8 mouse cellular contexts compared by ENCODE assay signal in the genomic region with DNA sequence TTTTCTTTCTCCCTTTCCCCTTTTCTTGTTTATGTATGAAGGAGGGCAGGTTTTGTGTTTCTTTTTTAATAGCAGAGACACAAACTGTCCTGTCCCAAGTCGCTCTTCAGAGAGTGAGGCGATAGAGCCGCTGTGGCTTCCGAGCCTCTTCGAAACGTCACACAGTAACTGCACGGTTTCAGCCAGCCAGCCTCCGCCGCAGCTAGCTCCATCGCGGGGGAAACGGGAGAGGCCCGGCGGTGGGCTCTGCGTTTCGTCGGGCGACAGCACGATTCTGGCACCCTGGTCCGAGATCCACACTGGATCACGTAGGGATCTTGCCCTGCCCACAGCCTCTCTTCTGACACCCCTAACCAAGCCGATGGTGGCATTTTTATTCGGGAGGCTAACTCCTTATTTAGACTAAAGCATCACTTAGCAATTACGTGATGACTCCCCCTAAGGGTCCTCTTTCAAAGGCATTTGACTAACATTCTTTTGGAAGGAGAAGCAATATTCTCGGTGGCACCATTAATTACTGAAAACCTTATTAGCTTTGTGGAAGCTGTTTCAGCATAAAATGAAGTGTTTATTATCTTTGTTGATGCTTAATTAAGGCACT. TPM values are rescaled to one million over a fixed set of nuclear protein-coding genes. Genes with fewer than 3 reads are reported as not detected.
DNase-seq lines count a peak whose midpoint lies in the region; ATAC-seq and TF ChIP-seq lines count a peak whose summit lies in the region.

No protein-coding gene starts in this region.

- H3K27me3 ChIP-seq in Patski, result no peaks in the 10 kb centered on the region
- H3K27me3 ChIP-seq in forebrain, embryonic 16.5 days (replicated peaks; ENCODE audit: control insufficient read depth, insufficient read depth, low read length), result no peaks in the 10 kb centered on the region
- no peaks in the 10 kb centered on the region for H3K27me3 ChIP-seq in hindbrain, embryonic 16.5 days (replicated peaks; ENCODE audit: control insufficient read depth, insufficient read depth, low read length)
- peaks cover 7% of the 10 kb centered on the region for H3K27me3 ChIP-seq in megakaryocyte, embryonic 14.5 days (replicated peaks)

- CTCF ChIA-PET in Patski (lab: Charles Lee), result no interaction called here

- peak overlapping the region; percentile 77 for H3K4me3 ChIP-seq in forebrain, embryonic 16.5 days (replicated peaks; ENCODE audit: low read length)
- H3K4me3 ChIP-seq in hindbrain, embryonic 16.5 days (ENCODE audit: low read length), result peak overlapping the region; percentile 77
- peak overlapping the region; percentile 97 for H3K4me3 ChIP-seq in megakaryocyte, embryonic 14.5 days (replicated peaks)

- peak overlapping the region; percentile 61 for H3K4me2 ChIP-seq in forebrain, embryonic 16.5 days (ENCODE audit: low read length)
- H3K4me2 ChIP-seq in hindbrain, embryonic 16.5 days (ENCODE audit: low read length), result peak overlapping the region; percentile 85

- H3K27ac ChIP-seq in forebrain, embryonic 16.5 days (ENCODE audit: low read length), result peak overlapping the region; percentile 77
- H3K27ac ChIP-seq in hindbrain, embryonic 16.5 days (ENCODE audit: low read depth, low read length), result peak overlapping the region; percentile 86

- H3K36me3 ChIP-seq in forebrain, embryonic 16.5 days (ENCODE audit: control insufficient read depth, insufficient read depth), result peaks cover 4% of the 10 kb centered on the region; the same call in 1 of the 2 replicates
- peaks cover 4% of the 10 kb centered on the region; the same call in 1 of the 2 replicates for H3K36me3 ChIP-seq in hindbrain, embryonic 16.5 days (ENCODE audit: control insufficient read depth, insufficient read depth, low read length)
- peaks cover 26% of the 10 kb centered on the region for H3K36me3 ChIP-seq in megakaryocyte, embryonic 14.5 days (replicated peaks; ENCODE audit: low read length)

- no peaks in the 10 kb centered on the region for H3K9me3 ChIP-seq in forebrain, embryonic 16.5 days (ENCODE audit: control insufficient read depth, low read length)
- no peaks in the 10 kb centered on the region for H3K9me3 ChIP-seq in hindbrain, embryonic 16.5 days (ENCODE audit: control insufficient read depth, low read length)
- H3K9me3 ChIP-seq in megakaryocyte, embryonic 14.5 days, result no peaks in the 10 kb centered on the region

- H3K9ac ChIP-seq in forebrain, embryonic 16.5 days (replicated peaks; ENCODE audit: low read depth, low read length), result peak overlapping the region; percentile 77
- H3K9ac ChIP-seq in hindbrain, embryonic 16.5 days (ENCODE audit: low read depth, low read length), result peak overlapping the region; percentile 77

- peaks cover 11% of the 10 kb centered on the region for H3K4me1 ChIP-seq in forebrain, embryonic 16.5 days (replicated peaks; ENCODE audit: control insufficient read depth, insufficient read depth, low read length)
- peaks cover 9% of the 10 kb centered on the region for H3K4me1 ChIP-seq in hindbrain, embryonic 16.5 days (ENCODE audit: control insufficient read depth, insufficient read depth, low read depth, low read length)
- H3K4me1 ChIP-seq in megakaryocyte, embryonic 14.5 days, result peaks cover 10% of the 10 kb centered on the region

- intact Hi-C loops in left cerebral cortex, postnatal 4 days (cut with DNase I), result no loop called here

- no peak for TF ChIP-seq CTCF in Patski (IDR thresholded peaks at IDR 0.05)

- peak; percentile 15 for ATAC-seq in Patski
- peak; percentile 70 for ATAC-seq in forebrain, embryonic 16.5 days
- ATAC-seq in hindbrain, embryonic 16.5 days, result peak; percentile 57

- POLR2A ChIA-PET in Patski (lab: Charles Lee), result no interaction called here

- in situ Hi-C loops in Patski (cut with MboI; ENCODE audit: low pct_unique_long_range_greater_than_20kb), result no loop called here

- DNase-seq in Patski (ENCODE audit: low read depth, low spot score), result no peak
- peak; percentile 63 for DNase-seq in cerebellum, adult 11-12 months
- DNase-seq in left cerebral cortex, postnatal 4 days, result peak; percentile 45
- DNase-seq in right cerebral cortex, postnatal 25 days, result peak; percentile 62
- no peak for DNase-seq in yolk sac, embryonic 10.5 days (ENCODE audit: low spot score)

- under 1% methylated on average over 25 of the region's 25 CpGs for WGBS in forebrain, embryonic 16.5 days
- 0% methylated on average over 25 of the region's 25 CpGs for WGBS in hindbrain, embryonic 16.5 days

RNA-seq across cellular contexts. Expression of gene Rnft1, which starts 0.6 kb away (rescaled TPM):
- polyA plus RNA-seq in Patski (2021), result 34.3 TPM
- 21.6 and 23.4 TPM in 2 replicates for polyA plus RNA-seq in forebrain, embryonic 16.5 days (2015; fragmentation: Nextera tagmentation; extraction: Ambion mirVana)
- polyA plus RNA-seq in hindbrain, embryonic 16.5 days (2015; fragmentation: Nextera tagmentation; extraction: Ambion mirVana), result 18.7 and 21.5 TPM in 2 replicates
- total RNA-seq in left cerebral cortex, postnatal 4 days (2021), result 10 to 100 TPM; 17.2 to 21.6 TPM
- 7.0 TPM in 1 of 2 replicates, not detected in the other for polyA plus RNA-seq in megakaryocyte, embryonic 14.5 days (2012; ENCODE audit: insufficient read depth, low replicate concordance)

RNA-seq across cellular contexts. Expression of gene Rps6kb1, which starts 59.6 kb away (rescaled TPM):
- 39.2 TPM for polyA plus RNA-seq in Patski (2021)
- 57.1 and 66.4 TPM in 2 replicates for polyA plus RNA-seq in forebrain, embryonic 16.5 days (2015; fragmentation: Nextera tagmentation; extraction: Ambion mirVana)
- 53.0 and 53.1 TPM in 2 replicates for polyA plus RNA-seq in hindbrain, embryonic 16.5 days (2015; fragmentation: Nextera tagmentation; extraction: Ambion mirVana)
- total RNA-seq in left cerebral cortex, postnatal 4 days (2021), result 10 to 100 TPM; 45.5 to 48.7 TPM
- 5.3 TPM in 1 of 2 replicates, not detected in the other for polyA plus RNA-seq in megakaryocyte, embryonic 14.5 days (2012; ENCODE audit: insufficient read depth, low replicate concordance)

RNA-seq across cellular contexts. Expression of gene Tubd1, which starts 59.8 kb away (rescaled TPM):
- 10.9 TPM for polyA plus RNA-seq in Patski (2021)
- polyA plus RNA-seq in forebrain, embryonic 16.5 days (2015; fragmentation: Nextera tagmentation; extraction: Ambion mirVana), result 10.9 and 11.3 TPM in 2 replicates
- 6.5 and 7.7 TPM in 2 replicates for polyA plus RNA-seq in hindbrain, embryonic 16.5 days (2015; fragmentation: Nextera tagmentation; extraction: Ambion mirVana)
- total RNA-seq in left cerebral cortex, postnatal 4 days (2021), result 1 to 10 TPM; 5.0 to 5.8 TPM
- 0.32 TPM in 1 of 2 replicates, not detected in the other for polyA plus RNA-seq in megakaryocyte, embryonic 14.5 days (2012; ENCODE audit: insufficient read depth, low replicate concordance)

Comparison
In these comparisons a context has a peak if more than half of its experiments do, and no peak if none do; other contexts are left out.
1. ATAC-seq: peak in every context shown above with its lines; median percentile 70 in forebrain, embryonic 16.5 days; 57 in hindbrain, embryonic 16.5 days; 15 in Patski.
2. DNase-seq: peak in cerebellum, adult 11-12 months (single experiment), left cerebral cortex, postnatal 4 days (single experiment) and right cerebral cortex, postnatal 25 days (single experiment); none in Patski (single experiment) and yolk sac, embryonic 10.5 days (single experiment).
3. Peak in every context shown above with its lines, with median percentiles within 50 percentile points of each other: H3K4me3 ChIP-seq.